Mouse (Mus musculus): Measurements from ENCODE around the gene Tubb2b. TPM values are rescaled to one million over a fixed set of nuclear protein-coding genes. Genes with fewer than 3 reads are reported as not detected.

The Tubb2b gene
- polyA plus RNA-seq, 1 experiment from 2014 or later: 370 TPM

DNA sequence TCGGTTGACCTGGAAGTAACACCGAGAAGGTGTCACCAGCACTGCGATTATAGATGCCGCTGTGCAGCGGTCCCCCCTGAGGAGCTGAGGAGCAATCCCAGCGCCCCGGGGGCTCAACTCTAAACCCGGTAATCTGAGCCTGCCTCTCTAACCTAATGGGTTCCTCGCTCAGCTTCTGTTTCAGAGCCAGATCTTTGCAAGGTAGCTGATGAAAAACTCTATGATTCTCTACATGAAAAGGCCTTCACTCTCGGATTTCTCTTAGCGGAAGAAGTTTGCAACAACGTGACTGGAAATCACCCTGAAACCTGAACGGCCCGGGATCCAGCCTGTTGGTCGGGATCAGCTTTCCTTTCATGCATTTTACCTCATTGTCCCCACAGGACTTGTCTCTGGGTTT is 2.0 kb upstream of the Tubb2b start:
- Histone ChIP-seq H3K27ac (peak overlapping the region; percentile 98), H3K4me3 (peak overlapping the region; percentile 90), H3K36me3 (peaks cover 18% of the 10 kb centered on the region), H3K4me1 (replicated peaks) (peaks cover 64% of the 10 kb centered on the region), H3K9me3 (no peaks in the 10 kb centered on the region), H3K27me3 (ENCODE audit: insufficient read depth, poor library complexity, severe bottlenecking) (no peaks in the 10 kb centered on the region)
- peak; percentile 54 for DNase-seq (ENCODE audit: low spot score)
- under 1% methylated on average over 15 of the region's 15 CpGs for WGBS

DNA sequence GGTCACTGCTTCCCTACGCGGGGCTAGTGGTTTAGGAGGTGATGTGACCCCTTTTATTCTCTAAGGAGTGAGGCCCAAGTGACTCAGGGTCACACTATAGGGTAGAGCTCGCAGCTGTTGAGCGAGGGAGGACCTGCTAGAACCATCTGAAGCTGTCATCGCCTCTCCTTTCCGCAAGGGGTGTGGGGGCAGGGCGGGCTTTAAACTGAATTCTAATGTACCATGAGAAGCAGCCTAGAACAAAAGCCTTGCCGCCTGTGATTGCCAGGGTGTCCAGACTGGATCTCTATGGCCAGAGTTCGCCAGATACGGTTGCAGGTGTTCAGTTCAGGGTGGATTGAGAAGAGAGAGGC is 1.4 kb upstream of the Tubb2b start:
- H3K27me3 ChIP-seq (ENCODE audit: insufficient read depth, poor library complexity, severe bottlenecking): no peaks in the 10 kb centered on the region
- H3K4me1 ChIP-seq (replicated peaks): peaks cover 64% of the 10 kb centered on the region
- no peaks in the 10 kb centered on the region for H3K9me3 ChIP-seq
- DNase-seq (ENCODE audit: low spot score): peak; percentile 92
- 1% methylated on average over 10 of the region's 10 CpGs for WGBS
- peaks cover 23% of the 10 kb centered on the region for H3K36me3 ChIP-seq
- H3K27ac ChIP-seq: peak overlapping the region; percentile 98
- peak overlapping the region; percentile 90 for H3K4me3 ChIP-seq

DNA sequence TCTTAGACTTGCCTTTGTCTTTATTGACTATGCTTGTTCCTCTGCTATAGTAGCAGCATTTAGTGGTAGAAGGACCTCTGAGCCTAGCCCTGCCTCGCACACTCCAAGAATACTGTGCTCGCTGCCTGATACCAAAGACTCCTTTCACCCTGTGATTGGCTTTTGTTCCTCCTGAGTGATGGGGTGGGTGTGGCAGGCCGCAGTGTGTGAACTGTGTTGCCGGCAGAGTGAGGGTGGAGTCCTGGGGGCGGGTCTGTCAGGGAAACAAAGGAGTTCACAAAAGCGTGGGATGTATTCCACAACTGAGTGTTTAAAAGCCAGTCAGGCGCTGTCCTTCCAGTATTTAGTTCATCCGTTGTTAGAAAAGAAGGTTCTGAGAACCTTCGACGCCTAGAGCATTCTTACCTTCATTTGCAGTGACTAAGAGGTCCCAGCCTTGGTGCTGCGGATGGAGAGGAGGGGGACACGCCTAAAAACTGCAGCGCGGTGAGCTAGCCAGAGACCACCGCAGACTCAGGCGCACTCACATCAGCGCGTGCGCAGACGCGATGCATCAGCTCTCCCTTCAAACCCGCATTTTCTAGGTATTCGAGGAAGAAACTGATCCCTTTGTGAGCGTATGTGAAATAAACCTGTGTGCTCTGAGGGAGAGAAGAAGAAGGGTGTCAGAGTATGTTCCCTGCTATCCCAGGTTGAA is 893 bp upstream of the Tubb2b start:
- peaks cover 63% of the 10 kb centered on the region for H3K4me1 ChIP-seq (replicated peaks)
- peaks cover 28% of the 10 kb centered on the region for H3K36me3 ChIP-seq
- no peaks in the 10 kb centered on the region for H3K9me3 ChIP-seq
- H3K27me3 ChIP-seq (ENCODE audit: insufficient read depth, poor library complexity, severe bottlenecking): no peaks in the 10 kb centered on the region
- H3K27ac ChIP-seq: peak overlapping the region; percentile 98
- peak; percentile 90 for DNase-seq (ENCODE audit: low spot score)
- peak overlapping the region; percentile 90 for H3K4me3 ChIP-seq
- WGBS: under 1% methylated on average over 24 of the region's 24 CpGs

DNA sequence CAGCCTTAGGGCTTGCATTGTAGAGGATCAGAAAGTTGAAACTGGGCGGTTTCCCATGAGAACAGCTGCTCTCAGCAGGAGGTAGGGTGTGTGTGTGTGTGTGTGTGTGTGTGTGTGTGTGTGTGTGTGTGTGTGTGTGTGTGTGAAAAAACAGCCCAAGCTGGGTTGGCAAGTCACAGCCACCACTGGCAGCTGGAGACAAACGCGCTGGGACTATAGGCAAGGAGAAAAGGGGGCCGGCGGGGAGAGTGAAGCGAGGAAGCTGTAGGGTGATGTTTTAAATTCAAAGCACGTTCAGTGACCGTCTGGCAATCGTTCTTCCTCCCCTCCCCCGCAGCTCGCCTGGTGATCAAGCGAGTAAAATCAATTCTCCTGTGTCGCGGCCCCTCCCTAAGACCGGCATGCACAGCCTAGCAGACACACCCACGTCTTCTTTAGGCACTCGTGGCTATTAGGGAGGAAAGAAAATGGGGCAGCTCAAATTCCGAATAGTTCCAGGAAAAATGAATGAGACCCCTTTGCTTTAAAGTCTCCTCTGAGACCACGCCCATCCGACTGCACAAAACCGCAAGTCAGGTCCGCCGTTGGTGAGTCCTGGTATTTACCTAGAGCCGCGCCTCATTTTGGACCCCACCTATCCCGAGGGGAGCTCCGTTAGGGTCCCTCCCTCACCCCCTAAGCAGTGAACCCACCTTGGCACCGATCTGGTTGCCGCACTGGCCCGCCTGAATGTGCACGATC is 611 bp downstream of the Tubb2b start:
- peaks cover 69% of the 10 kb centered on the region for H3K4me1 ChIP-seq (replicated peaks)
- DNase-seq (ENCODE audit: low spot score): peak; percentile 81
- peaks cover 42% of the 10 kb centered on the region for H3K36me3 ChIP-seq
- peak overlapping the region; percentile 98 for H3K27ac ChIP-seq
- WGBS: under 1% methylated on average over 31 of the region's 31 CpGs
- no peaks in the 10 kb centered on the region for H3K9me3 ChIP-seq
- peak overlapping the region; percentile 90 for H3K4me3 ChIP-seq
- no peaks in the 10 kb centered on the region for H3K27me3 ChIP-seq (ENCODE audit: insufficient read depth, poor library complexity, severe bottlenecking)

DNA sequence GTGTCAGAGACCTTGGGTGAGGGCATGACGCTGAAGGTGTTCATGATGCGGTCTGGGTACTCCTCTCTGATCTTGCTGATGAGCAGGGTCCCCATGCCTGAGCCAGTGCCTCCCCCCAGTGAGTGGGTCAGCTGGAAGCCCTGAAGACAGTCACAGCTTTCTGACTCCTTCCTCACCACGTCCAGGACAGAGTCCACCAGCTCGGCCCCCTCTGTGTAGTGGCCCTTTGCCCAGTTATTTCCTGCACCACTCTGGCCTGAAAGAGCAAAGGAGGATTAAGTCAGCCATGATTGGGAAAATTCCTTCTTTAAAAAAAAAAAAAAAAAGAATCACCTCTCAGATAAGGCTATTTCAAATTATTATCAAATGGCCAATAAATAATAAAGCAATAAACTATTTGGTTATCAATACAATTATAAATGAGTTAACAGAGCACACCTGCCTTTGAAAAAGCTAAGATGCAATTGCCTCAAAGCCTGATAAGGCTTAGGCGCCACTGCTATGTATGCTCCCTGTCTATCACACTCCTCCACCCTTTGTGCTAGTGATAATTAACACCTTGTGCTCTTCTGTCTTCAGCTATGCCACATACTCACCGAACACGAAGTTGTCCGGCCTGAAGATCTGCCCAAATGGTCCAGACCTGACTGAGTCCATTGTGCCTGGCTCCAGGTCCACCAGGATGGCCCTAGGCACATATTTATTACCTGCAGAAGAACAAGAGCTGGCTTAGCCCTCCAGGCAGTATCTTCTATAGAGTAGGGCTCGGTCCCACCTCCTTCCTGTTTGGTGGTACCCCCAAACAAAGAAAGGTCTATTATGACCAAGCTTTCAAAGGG is 1.8 kb downstream of the Tubb2b start:
- Histone ChIP-seq H3K36me3 (peaks cover 53% of the 10 kb centered on the region), H3K9me3 (no peaks in the 10 kb centered on the region), H3K27me3 (ENCODE audit: insufficient read depth, poor library complexity, severe bottlenecking) (no peaks in the 10 kb centered on the region), H3K4me1 (replicated peaks) (peaks cover 69% of the 10 kb centered on the region), H3K4me3 (peak overlapping the region; percentile 90), H3K27ac (peak overlapping the region; percentile 98)
- no peak for DNase-seq (ENCODE audit: low spot score)
- 66% methylated on average over 9 of the region's 9 CpGs for WGBS

DNA sequence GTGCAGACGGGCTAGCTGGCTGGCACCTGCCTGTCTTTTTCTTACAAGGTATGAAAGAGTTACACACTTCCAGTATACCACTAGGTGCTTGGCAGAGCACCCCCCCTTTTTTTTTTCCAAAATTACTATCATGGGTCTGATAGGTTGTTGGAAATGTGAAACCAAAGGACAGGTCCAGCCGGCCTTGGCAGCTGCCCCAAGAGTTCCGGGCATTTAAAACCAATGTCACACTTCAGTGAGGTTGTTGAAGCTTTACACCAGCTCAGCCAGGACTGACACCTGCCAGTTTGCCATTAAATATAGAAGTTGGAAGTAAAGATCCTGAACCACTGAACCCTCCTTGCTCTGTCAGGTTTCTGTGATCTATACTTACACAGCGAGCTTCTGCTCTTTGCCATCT is 4.6 kb downstream of the Tubb2b start:
- H3K36me3 ChIP-seq: peaks cover 81% of the 10 kb centered on the region
- DNase-seq (ENCODE audit: low spot score): no peak
- no peak overlapping the region for H3K27ac ChIP-seq

DNA sequence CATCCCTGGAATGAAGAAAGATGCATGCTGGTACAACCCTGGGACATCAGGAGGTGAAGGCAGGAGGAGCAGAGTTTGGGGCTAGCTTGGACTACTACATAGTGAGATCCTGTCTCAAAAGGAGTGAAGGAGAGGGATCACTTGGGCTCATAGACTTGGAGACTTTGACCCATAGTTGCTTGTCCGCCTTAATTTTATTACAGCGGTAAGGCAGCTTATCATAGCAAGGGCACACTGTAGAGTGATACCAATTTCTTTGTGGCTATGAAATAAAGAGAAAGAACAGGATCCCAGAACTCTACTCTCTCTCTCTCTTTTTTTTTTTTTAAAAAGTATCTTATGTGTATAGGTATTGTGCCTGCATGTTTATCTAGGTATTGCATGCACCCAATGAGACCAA is 9.7 kb downstream of the Tubb2b start:
- Histone ChIP-seq H3K27me3 (ENCODE audit: insufficient read depth, poor library complexity, severe bottlenecking) (no peaks in the 10 kb centered on the region), H3K9me3 (no peaks in the 10 kb centered on the region), H3K4me3 (no peak overlapping the region), H3K27ac (no peak overlapping the region), H3K4me1 (replicated peaks) (peaks cover 26% of the 10 kb centered on the region), H3K36me3 (peaks cover 56% of the 10 kb centered on the region)
- no peak for DNase-seq (ENCODE audit: low spot score)
- WGBS: 95% methylated on average over 2 of the region's 2 CpGs

More for the DNA sequence above, 4.6 kb downstream of the Tubb2b start:
- H3K4me1 ChIP-seq (replicated peaks): peaks cover 49% of the 10 kb centered on the region
- no peaks in the 10 kb centered on the region for H3K27me3 ChIP-seq (ENCODE audit: insufficient read depth, poor library complexity, severe bottlenecking)
- 85% methylated on average over 4 of the region's 4 CpGs for WGBS
- H3K9me3 ChIP-seq: no peaks in the 10 kb centered on the region
- peak overlapping the region; percentile 45 for H3K4me3 ChIP-seq

DNA sequence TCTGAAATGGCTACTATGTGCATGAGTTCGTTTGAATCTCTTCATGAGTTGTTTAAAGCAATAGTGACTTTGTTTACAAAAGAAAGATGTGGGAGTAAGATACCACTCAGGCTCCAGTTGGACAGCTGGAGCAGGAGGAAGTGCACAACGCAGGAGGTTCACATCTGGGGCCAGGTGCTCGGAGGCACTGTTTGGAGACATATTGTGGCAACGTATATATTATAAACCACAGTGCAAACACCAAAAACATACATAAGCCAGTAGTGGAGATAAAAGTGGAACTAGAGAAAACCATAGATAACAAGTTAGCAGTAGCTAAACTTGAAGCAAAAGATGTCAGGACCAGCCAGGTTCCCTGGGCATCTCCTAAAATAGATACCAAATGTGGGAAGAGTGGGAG is 10.9 kb downstream of the Tubb2b start:
- Histone ChIP-seq H3K27me3 (ENCODE audit: insufficient read depth, poor library complexity, severe bottlenecking) (no peaks in the 10 kb centered on the region), H3K9me3 (no peaks in the 10 kb centered on the region), H3K36me3 (peaks cover 45% of the 10 kb centered on the region), H3K27ac (no peak overlapping the region), H3K4me1 (replicated peaks) (peaks cover 15% of the 10 kb centered on the region; the same call in 1 of the 2 replicates), H3K4me3 (no peak overlapping the region)
- no peak for DNase-seq (ENCODE audit: low spot score)
- 82% methylated on average over 4 of the region's 4 CpGs for WGBS

DNA sequence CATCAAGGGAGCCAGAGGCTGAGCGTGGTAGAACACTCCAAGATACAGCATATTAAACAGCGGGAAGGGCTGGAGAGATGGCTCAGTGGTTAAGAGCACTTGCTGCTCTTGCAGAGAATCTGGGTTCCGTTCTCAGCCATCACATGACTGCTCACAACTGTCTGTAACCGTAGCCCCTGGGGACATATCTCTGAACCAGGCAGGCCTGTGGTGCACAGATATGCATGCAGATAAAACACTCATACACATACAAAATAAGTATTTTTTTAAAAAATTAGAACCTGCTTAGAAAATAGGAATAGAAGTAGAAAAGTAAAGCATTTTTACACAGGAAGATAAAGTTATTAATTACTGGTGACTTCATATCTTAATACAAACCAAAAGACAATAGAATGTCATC is 11.4 kb downstream of the Tubb2b start:
- no peaks in the 10 kb centered on the region for H3K27me3 ChIP-seq (ENCODE audit: insufficient read depth, poor library complexity, severe bottlenecking)
- H3K9me3 ChIP-seq: no peaks in the 10 kb centered on the region
- H3K4me3 ChIP-seq: no peak overlapping the region
- 83% methylated on average over 4 of the region's 4 CpGs for WGBS
- peaks cover 11% of the 10 kb centered on the region; the same call in 1 of the 2 replicates for H3K4me1 ChIP-seq (replicated peaks)
- peaks cover 39% of the 10 kb centered on the region for H3K36me3 ChIP-seq
- no peak for DNase-seq (ENCODE audit: low spot score)
- H3K27ac ChIP-seq: no peak overlapping the region

DNA sequence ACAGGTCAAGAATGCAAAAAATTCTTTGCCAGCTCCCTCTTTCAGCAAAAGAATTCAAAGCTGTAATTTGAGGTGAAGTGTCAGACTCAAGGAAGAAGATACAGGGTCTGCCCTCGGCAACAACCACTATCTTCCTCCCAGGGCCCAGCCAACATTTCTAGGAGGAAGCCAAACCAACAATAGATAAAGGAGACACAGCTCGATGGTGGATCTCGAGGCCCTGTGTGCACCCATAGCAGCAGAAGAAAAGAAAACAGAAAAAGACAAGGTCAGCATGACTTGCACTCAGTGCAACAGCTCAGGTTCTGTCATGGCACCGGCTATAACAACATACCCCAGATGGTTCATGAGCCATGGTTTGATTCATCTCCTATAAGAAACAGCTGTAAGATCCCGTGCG is 13.8 kb downstream of the Tubb2b start:
- H3K4me1 ChIP-seq (replicated peaks): peaks cover 3% of the 10 kb centered on the region; the same call in 1 of the 2 replicates
- no peak overlapping the region for H3K27ac ChIP-seq
- H3K4me3 ChIP-seq: no peak overlapping the region
- 76% methylated on average over 6 of the region's 6 CpGs for WGBS
- H3K36me3 ChIP-seq: peaks cover 16% of the 10 kb centered on the region; the same call in 1 of the 2 replicates
- DNase-seq (ENCODE audit: low spot score): no peak
- no peaks in the 10 kb centered on the region for H3K27me3 ChIP-seq (ENCODE audit: insufficient read depth, poor library complexity, severe bottlenecking)
- H3K9me3 ChIP-seq: no peaks in the 10 kb centered on the region

DNA sequence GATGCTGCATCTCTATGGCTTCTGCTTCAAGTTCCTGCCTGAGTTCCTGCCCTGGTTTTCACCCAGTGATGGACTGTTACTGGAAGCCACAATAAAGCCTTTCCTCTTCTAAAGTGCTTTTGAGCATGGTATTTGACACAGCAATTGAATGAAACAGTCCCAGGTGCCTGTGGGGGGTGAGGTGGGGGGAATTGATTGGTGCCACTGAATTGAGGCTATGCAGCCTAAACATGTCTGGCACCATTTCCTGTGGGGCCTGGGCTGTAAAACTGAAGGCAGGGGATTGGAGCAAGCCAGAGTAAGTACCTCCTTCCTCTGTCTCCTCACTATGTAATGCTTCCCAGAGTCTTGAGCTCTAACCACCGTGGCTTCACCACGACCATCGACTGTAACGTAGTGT is 15.6 kb downstream of the Tubb2b start:
- Histone ChIP-seq H3K4me3 (no peak overlapping the region), H3K27me3 (ENCODE audit: insufficient read depth, poor library complexity, severe bottlenecking) (no peaks in the 10 kb centered on the region), H3K27ac (no peak overlapping the region), H3K4me1 (replicated peaks) (peaks cover 11% of the 10 kb centered on the region), H3K36me3 (no peaks in the 10 kb centered on the region), H3K9me3 (no peaks in the 10 kb centered on the region)
- DNase-seq (ENCODE audit: low spot score): no peak
- 89% methylated on average over 4 of the region's 4 CpGs for WGBS

DNA sequence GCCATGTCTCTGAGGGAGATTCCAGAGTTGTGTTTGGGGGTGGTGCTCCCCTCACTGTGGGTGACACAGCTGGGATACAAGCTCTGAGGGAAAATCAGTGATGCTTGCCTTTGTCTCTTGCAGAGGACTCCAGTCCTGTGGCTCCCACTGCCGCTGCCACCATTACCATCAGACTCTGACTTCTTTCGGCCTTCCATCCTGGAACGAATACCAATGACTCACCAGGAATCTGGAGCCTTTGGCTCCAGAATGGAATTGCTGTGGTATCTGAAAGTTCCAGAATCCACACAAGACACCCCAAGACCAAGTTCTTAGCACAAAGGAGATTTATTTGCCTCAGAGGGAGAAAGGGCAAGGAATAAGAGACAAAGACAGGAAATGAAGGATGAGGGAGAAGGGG is 17.2 kb downstream of the Tubb2b start:
- Histone ChIP-seq H3K4me1 (replicated peaks) (peaks cover 13% of the 10 kb centered on the region), H3K36me3 (no peaks in the 10 kb centered on the region), H3K4me3 (no peak overlapping the region), H3K27me3 (ENCODE audit: insufficient read depth, poor library complexity, severe bottlenecking) (no peaks in the 10 kb centered on the region), H3K27ac (no peak overlapping the region), H3K9me3 (no peaks in the 10 kb centered on the region)
- DNase-seq (ENCODE audit: low spot score): no peak
- 87% methylated on average over 3 of the region's 3 CpGs for WGBS
